Mouse (Mus musculus) layer of hippocampus, postnatal 14 days (tissue): ENCODE results near the gene Ctxn2. TPM values are rescaled to one million over a fixed set of nuclear protein-coding genes. Genes with fewer than 3 reads are reported as not detected.
"Not testable (repeated sequence)": the region's sequence is repeated elsewhere in the genome, so short reads cannot be mapped to it uniquely, and the experiment has no call there.

Source experiments
- DNase-seq, 2 experiments: peaks; one replicate each; pipeline ENCODE4 v3.0.0; 2021 to 2022; ENCODE audit warnings: low spot score in 2 of 2, mixed read lengths in 1 of 2
- long read RNA-seq, 2 experiments: library from polyadenylated mRNA; stranded (forward); transcript quantifications; one replicate each; pipeline ENCODE4 v2.0.0; 2021
- total RNA-seq, 2 experiments: library from RNA; stranded (reverse); gene quantifications; 2 replicates each; pipeline ENCODE4 v1.2.3; 2021

Gene Ctxn2
- total RNA-seq: 10 to 100 TPM in 1 of 2 experiments, 1 to 10 TPM in 1; 9.4 to 10.4 TPM
- long read RNA-seq, experiment 1, partial matches to known transcripts: 0 of 7 reads
- long read RNA-seq, experiment 1, other reads (novel, unspliced or antisense): 7 of 7 reads
- long read RNA-seq, experiment 2, partial matches to known transcripts: 4 of 19 reads
- long read RNA-seq, experiment 2, other reads (novel, unspliced or antisense): 14 of 19 reads

DNA sequence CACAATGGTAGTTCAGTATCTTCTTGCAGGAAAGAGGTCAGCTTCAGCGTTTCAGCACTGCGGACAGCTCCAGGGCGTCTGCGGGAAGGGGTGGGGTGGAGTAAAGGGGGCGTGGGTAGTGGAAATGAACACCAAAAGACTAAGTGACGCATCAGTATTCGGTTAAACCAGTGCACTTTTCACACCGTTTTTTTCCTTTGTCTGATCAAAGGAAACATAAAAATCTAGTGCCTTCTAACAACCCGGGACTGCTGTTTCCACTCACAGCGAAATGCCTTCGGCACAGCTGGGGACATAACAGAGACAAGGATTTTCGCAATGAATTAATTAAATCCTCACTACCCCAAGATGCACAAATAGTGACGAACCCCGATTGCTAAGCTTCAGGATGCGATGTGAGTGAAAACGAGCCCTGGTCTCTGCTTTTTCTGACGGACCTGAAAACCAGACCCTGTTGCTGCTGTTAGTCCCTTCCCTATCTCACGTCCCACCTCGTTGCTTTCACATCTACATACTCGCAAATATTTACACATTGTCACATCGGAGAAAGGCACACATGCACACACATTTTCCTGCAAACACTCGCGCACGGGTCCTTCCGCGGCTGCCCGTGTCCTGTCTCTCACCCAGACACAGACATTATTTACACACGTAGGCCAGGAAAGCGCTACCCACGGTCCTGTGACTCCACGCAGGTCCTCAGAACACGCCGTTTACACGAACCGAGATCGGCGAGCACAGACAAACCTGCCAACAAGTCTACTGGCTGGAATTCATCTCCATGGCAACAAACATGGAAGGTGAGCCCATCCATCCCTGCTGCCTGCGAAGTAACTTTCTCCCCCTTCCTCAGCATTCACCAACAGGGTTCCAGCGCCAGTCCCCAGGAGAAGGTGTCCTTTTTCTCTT lies at the start of gene Ctxn2:
Ctxn2 (plus strand) TSS at position 790 of the 909 bp plus-strand sequence.
- DNase-seq: peak; percentile 31 to 51

DNA sequence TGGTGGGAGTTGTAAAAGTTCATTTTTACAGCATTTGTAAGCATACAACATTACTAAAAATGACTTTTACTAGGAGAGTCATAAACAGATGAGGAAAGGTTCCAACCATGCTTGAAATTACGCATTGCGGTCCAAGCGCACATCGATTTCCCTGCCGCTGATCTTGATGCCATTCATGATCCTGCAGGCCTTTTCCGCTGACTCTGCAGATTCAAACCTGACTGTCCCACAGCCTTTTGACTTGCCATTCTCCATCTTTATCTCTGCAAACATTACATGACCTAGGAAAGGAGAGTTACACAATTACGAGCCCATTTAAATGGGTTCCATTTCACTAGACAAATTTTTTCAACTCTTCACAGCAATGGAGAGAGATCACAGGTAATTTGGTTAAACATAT lies 47.7 kb upstream of the Ctxn2 start:
- no peak for DNase-seq

DNA sequence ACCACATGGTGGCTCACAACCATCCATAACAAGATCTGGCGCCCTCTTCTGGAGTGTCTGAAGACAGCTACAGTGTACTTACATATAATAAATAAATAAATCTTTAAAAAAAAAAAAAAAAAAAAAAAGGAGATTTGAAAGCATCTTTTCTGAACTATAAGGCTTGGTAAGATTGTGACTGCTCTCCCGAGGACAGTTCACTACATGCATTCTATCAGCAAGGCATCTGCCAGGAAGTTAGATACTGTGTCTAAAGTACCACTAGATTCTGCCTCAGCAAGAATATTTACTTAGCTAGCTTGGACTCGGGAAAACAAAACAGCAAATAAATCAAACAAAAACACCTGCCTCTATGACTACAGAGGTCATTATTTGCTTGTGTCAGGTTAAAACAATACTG lies 44.4 kb upstream of the Ctxn2 start:
- DNase-seq: not testable (repeated sequence)

DNA sequence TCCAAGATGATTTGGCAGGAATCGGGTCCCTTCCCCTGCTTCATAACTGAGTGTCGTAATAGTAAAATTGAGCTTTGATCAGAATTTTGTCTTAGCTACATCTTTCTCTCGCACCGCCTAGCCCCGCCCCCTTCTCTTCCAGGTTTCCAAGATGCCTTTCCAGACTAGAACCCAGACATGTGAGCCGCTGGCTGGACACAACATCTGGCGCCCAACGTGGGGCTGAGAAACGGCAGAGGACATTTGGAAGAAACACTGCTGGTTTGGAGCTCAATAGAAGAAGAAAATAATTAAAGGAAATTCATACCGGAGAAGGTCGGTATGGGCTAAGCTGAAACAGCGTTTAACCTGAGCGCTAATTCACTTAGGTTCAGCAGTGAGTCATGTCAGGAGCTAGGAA lies 32.0 kb upstream of the Ctxn2 start:
- not testable (repeated sequence) for DNase-seq

DNA sequence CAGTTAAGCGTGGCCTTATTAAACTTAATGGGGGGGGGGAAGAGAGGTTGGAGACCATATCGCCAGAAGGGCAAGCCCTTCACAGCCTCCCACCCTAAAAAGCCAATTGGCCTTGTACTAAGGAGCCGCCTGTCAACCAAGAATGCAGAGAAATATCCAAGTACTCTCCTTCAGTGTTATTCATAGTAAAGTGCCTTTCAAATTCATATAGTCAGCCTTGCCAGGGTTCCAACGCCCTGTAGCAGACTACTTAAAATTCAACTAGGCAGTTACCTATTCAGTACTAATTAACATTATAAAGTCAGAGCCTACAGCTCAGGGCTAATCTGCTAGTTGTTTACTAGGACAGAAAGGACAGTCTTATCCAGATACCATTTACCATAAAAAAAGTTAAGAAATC lies 30.0 kb upstream of the Ctxn2 start:
- DNase-seq: not testable (repeated sequence)

DNA sequence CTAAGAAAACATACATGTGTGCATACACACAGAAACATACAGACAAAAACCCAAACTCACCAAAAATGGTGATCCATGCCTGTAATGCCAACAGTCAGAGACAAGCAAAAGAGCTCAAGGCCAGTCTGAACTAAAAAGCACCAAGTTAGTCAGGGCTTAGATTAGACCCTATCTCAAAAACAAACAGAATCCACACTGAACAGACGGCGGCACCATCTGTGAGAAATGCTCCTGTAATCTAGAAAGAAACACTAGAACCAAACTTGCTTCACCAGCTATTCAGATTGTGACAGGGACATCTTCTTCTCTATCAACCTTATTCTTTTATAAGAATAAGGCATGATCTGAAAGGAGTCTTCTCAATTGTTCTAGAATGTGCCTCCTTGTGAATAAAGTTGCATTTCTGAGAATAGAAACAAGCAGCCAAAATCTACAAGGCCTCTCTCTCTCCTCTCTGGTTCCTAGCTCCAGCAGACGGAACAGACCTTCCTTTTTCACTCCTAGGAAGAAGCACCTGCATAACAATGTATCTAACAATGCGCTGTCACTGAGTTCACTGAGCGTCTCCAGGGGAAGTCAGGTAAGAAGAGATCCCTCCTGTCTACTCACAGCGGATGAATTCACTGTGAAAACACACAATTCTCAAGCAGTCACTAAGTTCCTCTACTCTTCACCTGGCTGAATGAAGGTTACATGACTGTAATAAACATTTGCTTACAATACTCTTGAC lies 16.9 kb upstream of the Ctxn2 start:
- DNase-seq: peak in 1 of 2 experiments; percentile 66

DNA sequence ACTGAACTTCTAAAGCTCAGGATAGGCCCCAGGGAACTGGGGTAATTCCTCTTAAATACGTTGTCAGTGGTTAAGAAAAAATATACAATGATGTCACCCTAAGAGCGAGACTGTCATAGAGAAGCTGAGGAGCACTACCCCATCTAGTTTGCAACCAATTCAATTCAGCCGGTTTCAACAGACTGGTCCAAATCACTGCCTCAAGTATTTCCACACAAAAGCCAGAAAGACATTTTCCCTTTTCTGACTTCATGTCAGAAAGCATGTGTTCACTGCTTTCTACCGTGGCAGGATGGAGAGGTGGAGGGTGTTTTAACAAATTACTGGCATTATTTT lies 14.2 kb upstream of the Ctxn2 start:
- DNase-seq: no peak

DNA sequence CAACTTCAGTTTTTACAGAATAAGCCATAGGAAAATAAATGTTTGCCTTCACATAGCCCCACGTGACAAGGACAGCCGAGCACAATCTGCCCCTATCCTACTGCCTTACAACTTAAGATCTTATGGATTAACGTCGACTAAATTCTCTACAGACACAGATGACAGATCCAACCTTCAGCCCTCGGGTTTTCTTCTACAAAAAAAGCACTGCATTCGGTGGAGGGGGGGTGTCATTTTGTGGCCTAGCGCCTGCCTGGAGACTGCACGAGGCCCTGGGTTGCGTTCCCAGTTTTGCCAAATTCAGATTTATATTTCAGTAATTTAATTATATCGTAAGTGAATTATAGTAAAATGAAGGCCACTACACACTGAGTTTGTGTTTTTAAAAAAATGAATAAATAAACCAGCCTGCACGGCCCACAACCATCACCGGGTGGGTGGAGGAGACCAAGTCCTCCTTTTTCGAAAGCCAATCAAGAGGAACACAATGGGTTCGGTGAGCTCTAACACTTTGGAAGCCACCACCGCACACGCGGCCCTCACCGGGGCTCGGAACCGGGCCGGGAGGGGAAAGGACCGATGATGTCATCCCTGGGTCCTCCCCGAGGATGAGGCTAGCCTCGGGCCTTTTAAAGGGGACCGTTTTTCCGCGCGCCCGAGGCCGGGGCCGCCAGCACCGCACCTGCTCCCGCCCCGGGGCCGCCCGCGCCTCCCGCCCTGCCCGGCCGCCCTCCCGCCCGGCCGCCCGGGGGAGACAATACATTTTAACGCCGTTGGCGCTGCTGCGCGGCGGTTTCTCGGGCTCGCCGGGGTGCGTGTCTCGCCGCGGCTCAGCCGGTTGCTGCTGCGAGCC lies 13.6 kb upstream of the Ctxn2 start:
- DNase-seq: peak; percentile 58 to 61

DNA sequence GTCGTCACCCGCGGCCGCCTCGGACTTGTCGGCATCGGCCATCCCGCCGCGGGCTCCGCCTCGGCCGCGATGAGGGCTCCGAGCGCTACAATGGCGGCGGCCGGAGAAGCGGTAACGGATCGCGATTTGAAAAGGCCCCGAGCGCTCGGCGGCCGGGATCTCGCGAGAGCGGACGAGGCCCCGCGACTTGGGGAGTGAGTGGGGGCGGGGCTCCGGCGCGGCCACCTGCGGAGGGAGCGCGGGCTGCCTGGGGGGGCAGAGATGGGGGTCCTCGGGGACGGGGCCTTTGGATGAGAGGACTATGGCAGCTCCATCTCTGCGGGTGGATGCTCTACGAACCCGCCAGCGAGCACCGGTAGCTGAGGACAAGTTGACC lies 13.0 kb upstream of the Ctxn2 start, which contains the start of gene Myef2:
Myef2 (minus strand) TSS at position 185 of the 376 bp plus-strand sequence.
- peak; percentile 79 to 82 for DNase-seq

DNA sequence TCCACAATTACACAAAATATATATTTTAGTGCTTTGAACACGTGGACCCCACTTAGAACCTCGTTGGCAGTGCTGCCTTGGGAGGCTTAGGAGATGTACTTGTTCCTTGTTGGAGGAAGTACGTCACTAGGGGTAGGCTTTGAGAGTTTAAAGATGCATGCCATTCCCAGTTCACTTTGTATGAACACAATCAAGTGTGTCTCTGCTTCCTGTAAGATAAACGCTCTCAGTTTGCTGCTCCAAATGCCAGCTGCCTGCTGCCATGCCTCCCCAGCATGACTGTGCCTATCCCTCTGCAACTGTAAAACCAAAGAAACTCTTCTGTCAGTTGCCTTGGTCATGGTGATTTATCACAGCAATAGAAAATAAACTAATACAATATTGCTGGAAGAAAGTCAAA lies 10.7 kb upstream of the Ctxn2 start:
- no peak for DNase-seq

DNA sequence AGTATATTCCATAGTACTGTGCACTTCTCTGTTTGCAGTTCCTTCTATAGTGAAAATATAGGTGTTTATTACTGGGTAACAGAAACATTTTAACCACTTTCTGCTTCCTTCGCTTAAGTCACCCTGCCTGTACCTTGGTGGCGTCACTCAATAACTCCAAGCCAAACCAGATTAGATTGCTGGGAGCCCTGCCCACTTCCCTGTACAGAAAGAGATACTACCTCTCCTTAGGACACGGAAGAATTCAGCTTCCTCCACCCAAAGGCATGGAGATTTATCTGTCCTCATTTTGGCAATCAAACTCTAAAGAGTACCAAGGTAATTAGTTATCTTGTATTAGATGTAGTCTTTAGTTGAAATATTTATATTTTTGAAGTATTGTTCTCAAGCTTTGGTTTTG lies 9.7 kb upstream of the Ctxn2 start:
- no peak for DNase-seq

DNA sequence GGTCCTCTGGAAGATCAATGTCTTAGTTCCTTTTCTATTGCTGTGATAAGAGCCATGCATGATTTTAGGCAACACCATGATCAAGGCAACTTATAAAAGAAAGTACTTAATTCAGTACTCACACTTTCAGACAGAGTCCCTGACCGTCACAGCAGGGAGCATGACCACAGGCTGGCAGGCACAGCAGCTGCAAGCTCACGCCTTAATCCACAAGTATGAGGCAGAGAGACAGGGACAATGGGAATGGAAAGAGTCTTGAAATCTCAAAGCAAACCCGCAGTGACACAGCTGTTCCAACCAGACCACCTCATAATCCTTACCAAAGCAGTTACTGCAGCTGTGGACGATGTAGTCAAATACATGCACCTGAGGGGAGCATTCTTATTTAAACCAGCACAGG lies 2.4 kb upstream of the Ctxn2 start:
- DNase-seq: no peak

DNA sequence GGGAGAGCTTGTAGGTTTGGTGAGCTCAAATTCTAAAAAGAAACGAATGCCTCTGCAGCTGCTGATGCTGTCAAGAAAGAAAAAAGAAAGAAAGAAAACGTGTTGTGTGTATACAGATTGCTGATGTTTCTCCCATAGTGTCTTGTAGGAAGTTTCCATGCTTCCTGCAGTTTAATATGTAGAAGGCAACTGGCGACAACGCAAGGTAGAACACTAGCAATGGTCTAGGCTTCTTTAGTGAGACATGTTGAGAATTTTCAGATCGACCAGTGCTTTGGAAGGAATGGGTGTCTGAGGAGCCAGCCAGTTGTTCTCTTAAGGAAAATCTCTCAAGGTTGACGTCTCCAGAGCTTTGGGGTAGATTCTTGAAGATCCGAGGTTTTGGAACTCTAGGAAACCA lies 354 bp downstream of the Ctxn2 start:
- DNase-seq: no peak

DNA sequence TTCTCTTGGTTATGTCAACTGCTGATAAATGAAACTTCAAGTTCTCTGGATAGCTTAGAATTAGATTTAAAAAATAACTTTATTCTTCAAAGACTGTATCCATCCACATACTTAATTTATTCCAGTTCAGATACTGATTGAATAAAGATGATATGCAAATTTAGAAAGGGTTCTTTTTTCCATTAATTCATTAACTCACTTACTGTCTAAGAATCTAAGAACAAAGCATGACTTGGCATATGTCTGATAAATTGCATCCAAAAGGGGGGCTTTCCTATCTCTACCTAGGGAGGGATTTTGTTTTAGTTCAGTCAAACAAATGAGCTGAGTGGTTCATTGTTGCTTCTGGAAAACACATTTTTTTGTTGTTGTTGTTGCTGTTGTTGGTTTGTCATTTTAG lies 5.8 kb downstream of the Ctxn2 start:
- DNase-seq: no peak

DNA sequence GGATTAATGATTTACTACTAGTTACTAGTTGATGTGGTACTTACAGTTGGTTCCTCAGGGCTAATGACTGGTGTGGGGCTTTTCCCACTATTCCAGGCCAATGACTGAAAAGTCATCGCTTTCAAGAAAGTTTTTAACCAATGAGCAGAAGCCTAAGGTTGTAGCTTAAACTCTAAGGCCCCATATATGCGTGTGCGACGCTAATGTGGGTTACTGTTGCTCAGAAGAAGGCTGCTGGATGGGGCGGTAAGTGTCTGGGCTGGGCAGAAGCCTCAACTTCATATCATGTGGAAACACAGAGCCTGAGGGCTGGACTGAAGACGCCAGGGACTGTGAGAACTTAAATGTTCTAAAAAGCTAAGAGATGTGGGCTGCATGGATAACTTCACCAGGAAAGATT lies 15.9 kb downstream of the Ctxn2 start, which contains the start of gene Slc12a1:
Slc12a1 (plus strand) TSS at position 118 of the 400 bp plus-strand sequence.
- no peak for DNase-seq

DNA sequence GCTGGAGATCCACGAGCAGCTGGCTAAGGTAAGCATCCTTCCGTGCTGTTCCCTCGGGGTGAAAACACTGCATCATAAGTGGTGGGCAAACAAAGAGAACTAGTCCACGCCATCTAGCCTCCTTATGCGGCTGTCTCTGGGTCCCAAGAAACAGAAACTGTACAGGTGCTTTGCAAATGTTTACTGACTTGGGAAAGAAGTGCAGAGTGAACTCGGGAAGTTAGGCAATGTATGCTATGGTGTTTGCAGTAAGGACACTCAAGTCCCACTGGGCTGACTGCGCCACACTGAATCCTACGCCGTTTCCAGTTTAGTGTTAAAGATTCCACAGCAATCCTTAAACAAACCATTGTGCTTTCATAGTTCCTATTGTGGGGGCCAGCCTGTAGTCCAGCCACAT lies 17.8 kb downstream of the Ctxn2 start:
- DNase-seq: no peak

DNA sequence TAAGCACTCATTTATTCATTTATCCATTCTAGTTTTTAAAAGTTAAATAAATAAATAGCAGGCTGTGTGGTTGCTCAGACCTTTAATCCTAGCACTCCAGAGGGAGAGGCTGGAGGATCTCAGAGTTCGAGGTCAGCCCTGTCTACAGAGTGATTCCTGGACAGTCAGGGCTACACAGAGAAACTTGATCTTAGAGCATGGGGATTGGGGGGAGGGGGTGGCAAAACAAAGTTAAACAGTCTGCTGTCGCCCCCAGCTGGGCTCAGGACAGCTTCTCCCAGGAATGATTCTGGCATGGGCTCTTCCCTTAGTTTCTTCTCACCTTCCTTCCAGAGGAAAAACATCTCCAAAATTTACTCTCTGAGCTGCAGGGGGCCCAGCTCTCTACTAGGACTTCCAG lies 19.0 kb downstream of the Ctxn2 start:
- DNase-seq: no peak

DNA sequence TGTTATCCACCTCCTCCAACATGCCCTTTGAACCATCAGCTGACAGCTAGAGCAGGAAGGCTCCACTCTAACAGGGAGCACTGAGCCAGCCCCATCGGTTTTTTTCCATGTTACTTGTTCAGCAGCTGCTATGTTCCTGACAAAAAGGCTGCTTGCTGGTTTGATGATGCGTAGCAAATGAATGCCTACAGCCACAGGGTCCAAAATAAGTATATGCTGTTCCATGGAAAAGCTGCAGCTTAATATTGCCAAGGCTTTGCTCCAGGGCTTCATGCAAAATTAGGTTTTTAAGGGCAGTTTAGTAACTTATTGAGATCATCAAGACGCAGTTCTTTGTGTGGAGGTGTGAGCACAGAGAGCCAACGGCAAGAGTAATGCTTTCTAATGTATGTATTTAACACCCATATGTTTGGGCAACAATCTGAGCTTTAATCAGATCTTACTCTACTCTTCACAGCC lies 25.5 kb downstream of the Ctxn2 start:
- no peak for DNase-seq

DNA sequence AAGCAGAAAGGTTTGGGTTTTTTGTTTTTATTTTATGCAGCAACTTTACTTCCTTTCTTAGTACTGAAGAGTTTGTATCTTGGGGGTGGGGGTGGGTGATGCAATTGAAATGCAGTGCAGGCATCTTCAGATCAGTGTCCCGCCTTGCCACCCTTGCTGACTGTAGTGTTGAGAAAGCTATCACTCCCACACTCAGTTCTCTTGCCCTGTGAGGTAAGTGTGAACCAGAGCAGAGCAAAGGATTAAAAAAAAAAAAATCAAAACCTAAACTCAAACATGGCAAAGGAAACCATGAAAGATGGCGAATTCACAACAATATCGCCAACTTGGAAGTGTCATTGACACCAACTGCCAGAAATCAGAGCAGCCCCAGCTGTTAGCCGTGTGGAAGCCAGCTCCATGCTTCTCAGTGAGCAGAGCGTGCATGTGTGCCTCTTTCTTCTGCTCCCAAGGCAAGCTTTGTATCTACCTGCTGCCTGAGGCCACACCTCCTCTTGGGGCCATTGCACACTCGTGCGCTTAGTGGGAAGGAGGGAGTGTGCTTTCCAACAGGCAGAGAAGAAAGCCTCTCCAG lies 41.8 kb downstream of the Ctxn2 start:
- peak; percentile 57 to 77 for DNase-seq

DNA sequence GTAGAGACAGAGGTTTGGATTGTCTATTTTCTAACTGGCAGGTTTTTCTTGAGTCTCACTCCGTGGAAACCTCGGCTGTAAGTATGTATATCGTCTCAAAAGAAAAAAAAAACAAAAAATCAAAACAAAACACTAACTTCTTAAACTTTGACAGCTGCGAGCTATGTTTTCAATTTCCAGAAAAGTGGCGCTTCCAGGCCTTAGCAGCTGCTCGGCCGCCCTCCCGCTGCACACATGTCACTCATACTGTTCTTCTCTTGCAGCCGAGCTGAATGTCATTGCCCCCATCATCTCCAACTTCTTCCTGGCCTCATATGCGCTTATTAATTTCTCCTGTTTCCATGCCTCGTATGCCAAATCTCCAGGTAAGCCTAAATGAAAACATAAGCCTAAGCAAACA lies 51.4 kb downstream of the Ctxn2 start:
- DNase-seq: no peak

DNA sequence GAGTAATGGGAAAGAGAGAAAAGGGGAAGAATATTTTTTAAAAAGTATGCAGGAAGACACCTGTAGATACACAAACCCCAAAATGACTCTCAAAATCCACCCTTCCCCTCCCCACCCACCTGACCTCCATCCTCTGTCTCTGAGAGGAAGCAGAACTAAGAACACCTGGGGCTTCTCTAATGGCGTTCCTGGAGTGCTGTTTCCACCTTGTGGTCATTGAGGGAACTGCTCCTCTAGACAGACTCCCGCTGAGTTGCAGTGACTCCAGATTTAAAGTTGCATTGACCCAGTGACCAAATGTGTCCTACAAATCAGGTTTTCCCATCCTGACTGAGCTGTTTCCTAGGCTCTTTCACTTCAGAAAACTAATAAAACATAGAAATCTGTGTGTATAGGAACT lies 52.7 kb downstream of the Ctxn2 start:
- DNase-seq: peak; percentile 52 to 76
